Mouse (Mus musculus) neutrophil, adult 5-6 weeks (primary cell): ENCODE measurements at regions not wholly inside any gene's neighbourhood (a gene's known extent, or its start where the extent isn't known, plus 50 kb on each side); places are given as distances from the start of the nearest gene placed in this dataset.

ENCODE experiments used
- ATAC-seq: fragments of 151-379, 151-347 bp; 2 replicates; pipeline ENCODE4 v1.8.0; 2017; ENCODE audit warnings: mild to moderate bottlenecking, moderate TSS enrichment; ENCODE audit not compliant: insufficient number of reproducible peaks, poor library complexity, low FRiP score, severe bottlenecking; ENCODE audit errors: extremely low read depth

DNA sequence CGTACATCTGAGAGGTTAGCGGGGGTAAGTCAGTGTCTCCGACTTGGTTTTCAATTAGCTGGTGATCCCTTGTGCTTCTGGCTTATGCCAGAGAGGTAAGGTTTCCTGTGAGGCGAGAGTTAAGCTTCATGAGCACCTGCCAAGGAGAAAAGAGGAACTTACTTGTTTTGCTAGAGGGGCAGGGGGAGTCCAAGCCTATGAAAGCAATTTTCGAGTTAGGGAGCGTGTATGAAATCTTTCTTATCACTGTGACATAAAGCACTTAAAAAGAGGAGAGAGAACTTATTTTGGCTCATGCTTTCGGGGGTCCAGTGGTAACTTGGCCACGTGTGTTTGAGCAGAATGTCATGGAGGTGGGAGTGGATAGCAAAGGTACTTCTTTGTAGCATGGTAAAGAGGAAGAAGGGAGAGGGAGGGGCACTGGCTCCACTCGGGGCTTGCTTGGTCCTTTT, 174.6 kb downstream of the Cd83 start:
- ATAC-seq, result peak; percentile 66

DNA sequence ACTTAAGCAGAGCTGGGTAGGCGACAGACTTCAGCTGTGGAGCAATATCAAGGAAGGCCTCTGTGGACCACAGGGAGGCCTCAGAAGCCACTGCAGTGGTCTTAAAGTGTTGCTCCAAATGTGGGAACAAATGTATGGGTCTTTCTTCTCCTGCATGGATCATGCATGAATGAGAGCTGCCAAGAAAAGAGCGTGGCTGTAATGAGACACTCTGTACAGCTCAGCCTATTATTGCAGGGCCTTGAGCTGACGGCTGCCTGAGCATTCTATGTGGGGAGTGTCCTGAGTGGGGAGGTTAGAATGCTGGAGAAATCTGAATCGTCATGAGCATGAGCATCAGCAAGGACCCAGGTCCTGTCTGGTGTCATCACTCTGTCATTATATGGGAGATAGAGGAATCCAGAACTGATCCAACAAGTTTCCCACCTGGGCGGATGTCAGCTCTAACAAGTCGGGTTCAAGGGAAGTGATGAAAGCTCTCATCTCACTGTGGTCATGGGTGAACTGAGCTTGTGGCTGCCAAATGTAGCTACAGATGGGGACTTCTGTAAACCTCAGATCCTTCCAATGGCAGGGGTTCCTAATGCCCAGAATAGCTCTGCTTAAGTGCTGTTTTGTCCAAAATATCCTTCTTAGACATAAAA, 176.6 kb downstream of the Cd83 start:
- peak; percentile 33; the same call in 1 of the 2 replicates for ATAC-seq

DNA sequence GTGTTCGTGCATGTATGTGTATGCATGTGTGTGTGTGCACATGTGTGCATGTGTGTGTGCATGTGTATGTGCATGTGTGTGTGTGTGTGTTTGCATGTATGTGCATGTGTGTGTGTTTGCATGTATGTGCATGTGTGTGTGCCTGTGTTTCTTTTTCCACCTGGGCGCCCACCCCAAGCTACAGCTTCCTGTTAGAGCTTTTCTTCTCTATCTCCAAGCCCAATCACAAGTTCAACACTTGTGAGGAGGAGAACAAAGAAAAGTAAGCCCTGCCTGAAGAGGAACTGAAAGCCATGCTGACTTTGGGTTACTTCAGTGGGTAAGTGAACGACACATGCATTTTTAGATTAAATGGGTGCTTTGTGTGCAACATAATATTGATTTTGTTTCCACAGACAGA, 177.4 kb downstream of the Cd83 start:
- peak; percentile 58 for ATAC-seq

DNA sequence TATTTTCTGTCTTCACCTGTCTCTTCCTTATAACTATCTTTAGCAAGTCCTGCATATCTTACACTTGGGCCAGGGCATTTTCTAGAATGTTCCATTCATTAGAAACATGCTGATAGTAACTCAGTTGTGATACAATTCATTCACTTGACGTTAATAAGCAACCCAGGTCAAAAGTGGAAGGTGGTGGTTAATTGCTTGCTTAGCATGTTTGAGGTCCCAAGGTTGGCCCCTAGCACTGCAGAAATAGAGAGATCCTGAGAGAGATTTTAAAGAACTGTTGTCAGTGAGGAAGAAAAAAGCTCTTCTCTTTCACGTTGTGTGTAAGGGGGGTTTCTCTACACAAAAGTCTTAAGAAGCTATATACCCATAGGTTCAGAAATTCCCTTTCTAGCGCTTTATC, 178.7 kb downstream of the Cd83 start:
- ATAC-seq, result no peak

DNA sequence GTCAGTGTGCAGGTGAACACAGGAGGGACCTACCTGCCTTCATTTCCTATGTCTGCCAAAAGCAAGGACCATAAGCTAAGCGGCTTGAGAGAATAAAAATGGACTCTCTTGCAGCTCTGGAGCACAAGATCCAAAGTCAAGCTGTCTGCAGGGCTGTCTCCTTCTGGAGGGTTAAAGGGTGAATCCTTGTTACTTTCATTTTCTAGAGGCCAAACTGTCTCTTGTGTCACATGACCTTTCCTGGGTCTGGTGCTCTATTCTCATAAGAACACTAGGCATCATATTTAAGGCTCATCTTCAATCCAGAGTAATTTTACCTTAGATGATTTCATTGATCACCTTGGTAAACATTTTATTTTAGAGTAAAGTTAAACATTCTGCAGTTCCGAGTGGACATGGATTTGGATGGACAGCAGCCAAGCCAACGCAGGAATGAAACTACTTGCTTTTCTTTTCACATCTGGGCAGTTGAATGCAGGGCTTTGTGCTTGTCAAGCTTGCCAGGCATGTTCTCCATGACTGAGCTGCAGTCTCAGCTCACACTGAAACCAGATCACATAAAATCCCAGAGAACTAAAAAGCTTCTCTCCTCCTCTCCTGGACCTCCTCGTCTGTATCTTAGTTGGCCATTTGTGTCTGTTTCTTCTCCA, 180.8 kb downstream of the Cd83 start:
- no peak for ATAC-seq

DNA sequence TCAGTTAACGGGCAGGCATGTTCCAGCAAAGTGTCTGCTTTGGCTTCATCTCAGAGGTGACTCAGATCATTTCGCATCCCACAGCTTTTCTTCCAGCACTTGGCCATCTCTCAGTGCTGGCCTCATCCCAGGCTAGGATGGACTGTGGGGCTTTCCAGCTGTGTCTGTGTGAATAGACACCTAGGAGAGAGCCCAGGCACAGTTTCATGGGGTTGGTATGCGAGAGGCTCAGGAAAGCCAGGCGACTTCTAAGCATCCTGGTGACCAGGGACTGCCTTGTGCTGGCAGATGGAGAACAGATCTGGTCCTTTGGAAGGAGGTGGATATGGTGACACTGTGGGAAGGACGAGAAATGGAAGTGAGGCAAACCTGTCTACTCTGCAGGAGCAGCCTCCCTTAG, 182.9 kb downstream of the Cd83 start:
- ATAC-seq, result no peak

DNA sequence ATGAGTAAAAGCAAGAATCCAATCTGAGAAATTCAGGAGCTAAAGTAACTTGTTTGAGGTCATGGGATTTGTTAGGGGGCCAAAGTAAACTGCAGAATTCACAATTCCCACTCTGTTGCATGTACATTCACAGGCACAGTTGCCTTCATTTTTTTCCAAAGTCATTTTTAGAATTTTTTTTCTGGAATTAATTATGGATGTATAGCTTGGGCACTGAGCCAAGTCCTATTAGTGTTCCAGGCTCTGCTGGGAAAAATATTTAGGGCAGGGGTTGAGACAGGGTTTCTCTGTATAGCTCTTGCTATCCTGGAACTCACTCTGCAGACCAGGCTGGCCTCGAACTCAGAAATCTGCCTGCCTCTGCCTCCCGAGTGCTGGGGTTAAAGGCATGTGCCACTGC, 188.3 kb downstream of the Cd83 start:
- no peak for ATAC-seq

DNA sequence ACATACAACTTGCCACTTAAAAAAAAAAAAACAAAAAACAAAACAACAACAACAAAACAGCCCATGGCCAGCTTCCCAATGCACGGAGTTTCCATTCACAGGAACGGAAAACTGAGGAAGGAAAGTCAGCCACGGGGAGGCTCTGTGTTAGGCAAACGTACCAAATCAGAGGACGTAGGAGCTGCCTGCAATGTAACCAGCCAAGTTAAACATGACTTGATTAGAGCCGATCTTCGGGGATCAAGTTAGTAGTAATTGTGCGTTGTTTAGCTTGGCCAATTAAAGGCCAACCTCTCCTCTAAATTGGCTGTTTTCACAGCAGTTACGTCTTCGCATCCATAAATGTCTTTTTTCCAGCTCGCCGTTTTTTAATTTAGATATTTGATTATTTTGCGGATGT, 190.7 kb downstream of the Cd83 start:
- ATAC-seq, result no peak

DNA sequence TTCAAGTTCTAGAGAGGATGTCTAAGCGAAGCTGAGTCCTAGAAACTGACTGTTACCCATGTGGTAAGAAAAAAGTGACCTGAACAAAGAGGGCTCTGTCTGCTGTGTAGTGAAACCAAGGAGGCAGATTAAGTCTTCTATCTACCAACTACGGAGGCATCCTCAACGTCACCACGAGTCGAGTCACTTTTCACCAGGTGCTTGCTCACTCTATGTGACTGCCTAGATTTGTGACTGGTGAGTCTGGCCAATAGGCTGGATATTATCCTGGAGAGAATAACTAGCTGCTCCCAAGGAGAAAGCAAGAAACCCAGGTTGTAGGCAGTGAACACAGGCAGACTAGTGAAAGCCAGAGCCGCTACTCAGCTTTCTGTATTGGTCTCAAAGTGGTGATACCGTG, 191.2 kb downstream of the Cd83 start:
- no peak for ATAC-seq

DNA sequence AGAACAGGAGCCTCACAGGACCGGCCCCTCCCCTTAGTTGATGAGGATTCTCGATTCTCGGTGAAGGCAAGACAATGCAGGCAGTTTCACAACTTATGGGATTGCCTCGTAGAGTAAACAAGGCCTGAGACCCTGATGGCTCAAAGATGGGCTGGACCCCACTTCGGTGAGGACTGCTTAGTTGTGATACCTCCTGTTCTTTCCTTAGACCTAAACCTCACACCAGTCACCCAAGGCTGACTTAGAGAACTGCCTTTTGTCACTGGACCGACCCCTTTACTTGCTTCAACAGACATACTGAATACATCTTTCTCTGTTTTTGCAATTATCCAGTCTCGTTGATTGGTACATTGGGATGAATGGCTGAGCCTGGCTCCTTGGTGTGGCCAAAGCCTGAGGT, 192.1 kb downstream of the Cd83 start:
- no peak for ATAC-seq

DNA sequence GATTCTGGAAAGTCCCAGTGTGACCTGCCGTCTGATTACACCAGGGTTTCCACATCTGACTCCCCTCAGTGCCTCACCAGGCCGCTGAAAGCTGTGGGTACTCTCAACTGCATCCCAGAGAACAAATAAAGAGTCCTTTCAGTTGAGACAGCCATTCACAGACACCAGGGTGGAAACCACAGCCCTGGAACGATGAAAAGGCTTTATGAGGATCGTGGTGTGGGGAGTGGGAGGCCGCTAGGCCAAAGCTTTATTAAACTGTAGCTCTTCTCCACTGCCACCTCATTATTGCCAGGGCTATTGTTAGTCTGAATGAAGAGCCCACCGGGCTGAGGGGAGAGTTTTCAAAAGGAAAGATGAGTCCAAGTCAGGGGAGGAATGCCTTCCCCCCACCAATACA, 202.8 kb downstream of the Cd83 start:
- no peak for ATAC-seq

DNA sequence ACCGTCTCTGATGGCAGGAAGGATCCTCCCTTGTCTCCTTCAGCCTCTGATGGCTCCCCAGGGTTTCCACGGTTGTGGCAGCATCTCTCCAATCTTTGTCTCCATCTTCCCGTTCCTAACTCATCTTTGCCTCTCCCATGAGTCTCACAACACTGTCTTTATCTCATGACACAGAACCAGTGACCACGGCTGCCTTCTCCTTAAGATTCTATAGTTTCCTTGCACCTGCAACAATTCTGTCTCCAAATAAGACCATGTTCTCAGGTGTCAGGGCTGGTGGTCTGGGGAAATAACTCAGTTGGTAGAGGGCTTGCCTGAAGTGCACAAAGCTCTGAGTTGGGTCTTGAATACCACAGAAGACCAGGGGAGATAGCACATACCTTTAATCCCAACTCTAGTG, 203.8 kb downstream of the Cd83 start:
- ATAC-seq, result no peak

DNA sequence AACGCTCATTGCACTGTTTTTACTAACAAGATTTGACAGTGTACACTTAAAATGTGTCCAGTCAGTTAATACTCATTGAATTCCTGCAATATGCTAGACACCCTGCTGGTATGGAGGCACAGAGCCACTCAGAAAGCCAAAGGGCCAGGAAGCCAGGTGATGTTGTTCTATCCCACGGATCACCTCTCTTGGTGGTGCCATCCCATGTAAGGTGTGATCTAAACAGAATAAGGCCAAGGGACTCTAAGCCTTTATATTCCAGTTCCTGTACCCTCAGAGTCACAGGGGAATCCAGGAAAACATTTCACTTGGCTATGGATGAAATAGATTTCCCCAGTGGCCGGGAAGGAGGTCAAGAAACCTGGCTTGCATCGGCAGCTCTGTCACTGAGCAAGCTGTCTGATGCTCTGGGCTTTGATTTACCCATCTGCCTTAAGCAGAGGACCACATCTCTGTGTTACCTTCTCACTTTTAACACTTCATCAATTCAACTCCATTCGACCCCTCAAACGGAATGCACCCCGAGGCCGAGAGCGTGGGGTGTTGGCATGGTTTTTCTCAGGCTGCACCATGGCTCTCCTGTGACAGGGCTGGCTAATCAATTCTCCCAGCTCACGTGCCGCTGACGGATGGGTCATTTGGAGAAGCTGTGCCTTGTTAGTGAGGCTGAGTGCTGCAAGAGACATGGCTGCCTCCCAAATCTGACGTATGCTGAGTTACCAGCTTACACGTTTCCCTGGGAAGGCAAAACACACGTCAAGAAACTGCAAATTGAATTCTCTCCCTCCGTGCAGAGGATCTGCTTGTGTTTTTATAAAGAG, 205.9 kb downstream of the Cd83 start:
- no peak for ATAC-seq

DNA sequence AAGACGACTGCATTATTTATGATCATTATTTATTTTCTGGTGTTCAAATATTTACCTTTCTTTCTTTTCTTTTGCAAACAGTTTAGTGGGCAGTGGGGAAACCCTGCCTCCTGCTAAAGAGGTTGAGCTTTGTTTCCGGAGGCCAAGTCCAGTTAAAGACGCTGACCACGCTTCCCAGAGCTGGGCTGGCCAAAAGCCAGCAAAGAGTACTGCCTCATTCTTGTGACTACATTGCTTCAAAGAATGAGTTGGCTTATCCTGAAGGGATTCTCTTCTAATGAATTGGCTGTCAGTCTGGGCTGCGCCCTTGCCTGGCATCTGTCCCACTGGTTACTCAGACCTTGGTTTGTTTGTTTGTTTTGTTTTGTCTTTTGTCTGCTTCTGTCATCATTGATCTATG, 207.2 kb downstream of the Cd83 start:
- ATAC-seq, result no peak

DNA sequence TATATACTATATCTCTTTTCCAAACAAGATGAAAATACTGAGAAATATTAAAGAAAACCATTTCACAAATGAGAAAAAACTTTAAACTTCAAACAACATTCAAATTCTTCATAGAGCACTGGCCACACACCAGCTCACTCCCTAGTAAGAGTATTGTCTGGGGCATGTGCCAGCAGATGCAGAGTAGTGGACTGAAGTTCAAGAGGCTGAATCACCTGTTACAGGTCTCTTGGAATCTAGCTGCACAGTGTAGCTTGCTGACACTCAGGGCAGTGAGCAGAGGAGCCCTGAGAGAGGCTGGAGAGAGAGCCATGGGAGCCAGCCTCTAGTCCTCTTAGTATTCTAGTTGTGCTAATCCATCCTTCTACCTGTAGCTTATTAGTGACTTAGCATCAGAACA, 208.4 kb downstream of the Cd83 start:
- ATAC-seq, result no peak

DNA sequence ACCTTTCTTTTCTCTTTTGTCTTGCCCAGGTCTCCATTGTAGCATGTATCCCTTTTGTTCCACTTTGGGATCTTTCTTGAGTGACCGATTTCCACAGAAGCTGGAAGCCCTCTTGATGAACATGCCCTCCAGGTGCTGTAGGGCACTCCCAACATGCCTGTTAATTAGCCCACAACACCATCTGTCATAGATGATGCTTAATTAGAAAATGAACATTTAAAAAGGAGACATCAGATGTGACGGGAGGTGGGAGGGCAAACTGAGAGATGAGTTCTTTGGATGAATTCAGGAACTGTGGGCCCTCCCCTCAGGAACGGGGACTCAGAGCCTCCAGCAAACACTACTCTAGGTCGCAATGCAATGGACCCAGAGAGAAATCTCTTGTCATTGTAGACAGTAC, 209.8 kb downstream of the Cd83 start:
- no peak for ATAC-seq

DNA sequence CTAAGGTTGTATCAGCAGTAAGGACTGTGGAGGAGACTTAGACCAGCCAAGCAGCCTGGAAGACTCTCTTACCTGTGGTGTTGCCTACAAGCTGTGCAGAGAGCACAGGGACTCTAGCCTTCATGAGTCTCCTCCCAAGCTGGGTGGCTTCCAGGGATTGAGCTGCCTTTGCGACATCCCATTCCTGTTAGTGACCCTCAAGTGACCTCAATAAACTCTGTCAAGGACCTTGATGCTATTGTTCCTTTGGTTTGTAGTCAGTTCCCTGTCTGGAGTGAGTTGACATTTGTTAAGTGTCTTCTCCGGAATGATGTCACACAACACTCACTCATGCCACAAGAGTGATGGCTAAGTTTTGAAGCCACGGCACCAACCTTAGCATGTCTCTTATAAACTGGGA, 211.0 kb downstream of the Cd83 start:
- no peak for ATAC-seq

DNA sequence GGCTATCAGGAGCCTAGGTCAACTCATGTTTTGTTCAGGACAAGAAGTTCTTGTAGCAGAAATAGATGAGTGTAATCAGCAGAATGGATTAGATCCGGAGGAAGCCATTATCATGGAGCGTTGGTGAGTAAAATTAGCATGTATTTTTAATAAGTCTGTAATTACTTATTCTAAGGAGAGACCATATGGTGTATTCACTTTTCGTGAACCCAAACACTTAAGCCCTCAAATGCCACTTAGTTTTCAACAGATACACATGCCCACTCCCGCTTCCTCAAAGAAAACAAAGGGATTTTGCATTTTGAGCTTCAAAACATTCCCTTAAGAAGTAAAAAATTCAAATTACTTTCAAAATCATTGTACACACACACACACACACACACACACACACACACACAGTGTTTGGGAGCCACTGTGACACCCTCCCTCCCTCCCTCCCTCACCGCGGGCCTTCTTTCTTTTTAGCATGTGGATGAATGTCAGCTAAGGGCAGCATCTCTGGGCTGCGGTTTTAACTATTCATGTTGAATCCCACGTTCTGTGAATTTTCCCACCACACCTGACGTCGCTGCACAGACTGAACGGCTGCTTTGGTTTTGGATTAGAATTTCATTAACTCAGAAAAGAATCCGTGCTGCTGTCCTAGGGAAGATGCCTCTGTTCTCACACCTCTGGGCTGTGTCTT, 217.4 kb downstream of the Cd83 start:
- ATAC-seq, result no peak

DNA sequence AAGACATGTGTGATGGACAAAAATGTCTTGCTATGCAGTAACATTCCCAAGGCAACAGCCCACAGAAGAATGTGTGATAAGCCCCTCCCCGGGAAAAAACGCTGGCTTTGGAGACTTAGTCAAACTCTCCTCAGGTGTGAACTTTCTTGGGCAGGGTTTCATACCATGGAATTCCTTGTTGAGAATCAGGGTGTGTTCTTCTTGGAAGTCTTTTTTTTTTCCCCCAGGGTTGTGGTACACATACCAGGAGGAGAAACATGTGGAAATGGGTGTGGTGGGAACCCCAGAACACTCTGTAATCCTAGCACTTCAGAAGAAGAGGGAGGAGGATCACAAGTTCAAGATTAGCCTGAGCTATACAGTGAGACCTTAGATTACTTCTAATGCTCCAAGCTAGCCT, 228.3 kb downstream of the Cd83 start:
- no peak for ATAC-seq
